Mouse (Mus musculus) CH12.LX (cell line): ENCODE measurements around the gene Lifr.

Experiments used
- CTCF ChIP-seq, 2 experiments: IDR thresholded peaks in 1 of 2; conservative IDR thresholded peaks in 1 of 2; 2 replicates each; pipeline ENCODE4 v1.5.1; 2011 to 2012; ENCODE audit warnings: low read depth in 2 of 2, low read length in 2 of 2, improper control_type of control experiment in 1 of 2, inconsistent platforms in 1 of 2, mild to moderate bottlenecking in 1 of 2, moderate library complexity in 1 of 2
- E2F4 ChIP-seq: IDR thresholded peaks from 2 replicates; pipeline ENCODE4 v1.6.1; 2011; ENCODE audit warnings: low read depth, low read length, improper control_type of control experiment; ENCODE audit not compliant: insufficient replicate concordance
- MXI1 ChIP-seq: IDR thresholded peaks from 2 replicates; pipeline ENCODE4 v1.6.1; 2011; ENCODE audit warnings: mild to moderate bottlenecking, low read depth, low read length, improper control_type of control experiment
- POLR2A ChIP-seq: IDR thresholded peaks from 2 replicates; pipeline ENCODE4 v1.6.1; 2011; ENCODE audit warnings: low read depth, mild to moderate bottlenecking, improper control_type of control experiment, low read length
- UBTF ChIP-seq: IDR thresholded peaks from 2 replicates; pipeline ENCODE4 v1.6.1; 2012; ENCODE audit warnings: low read depth, mild to moderate bottlenecking, inconsistent platforms, low read length, improper control_type of control experiment, moderate library complexity
- ZNF384 ChIP-seq: IDR thresholded peaks from 2 replicates; pipeline ENCODE4 v1.6.1; 2012; ENCODE audit warnings: low read depth, low read length, improper control_type of control experiment, inconsistent platforms

DNA sequence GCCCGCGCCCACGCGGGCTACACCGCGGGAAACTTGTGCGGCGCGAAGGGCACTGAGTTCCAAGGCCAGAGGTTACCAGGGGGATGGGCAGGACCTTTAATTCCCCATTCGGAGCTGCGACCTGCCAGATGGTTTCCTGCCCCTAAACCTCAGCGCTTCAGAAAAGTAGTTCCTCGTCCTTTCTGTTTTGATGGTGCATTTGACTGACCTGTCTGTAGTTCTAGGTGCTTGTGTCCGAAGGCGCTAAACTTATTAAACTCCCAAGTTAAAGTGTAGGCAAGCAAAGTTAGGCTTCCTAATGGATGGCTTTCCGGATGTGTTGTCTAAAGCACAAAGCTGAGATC lies 39.5 kb downstream of the Lifr start:
- TF ChIP-seq ZNF384 (no peak), MXI1 (no peak), UBTF (no peak), POLR2A (no peak), CTCF (conservative IDR thresholded peaks at IDR 0.05 in 1 of 2, IDR thresholded peaks at IDR 0.05 in 1 of 2; ENCODE audit: low read depth in 2 of 2, low read length in 2 of 2) (no peak), E2F4 (no peak)
